Mouse (Mus musculus): Measurements from ENCODE around the gene Yipf3.
A peak's percentile ranks its signal among the peaks of the same experiment; 100 is the strongest.

The Yipf3 gene

GRCm38 (mm10) chr17:46255147-46255546 is 7.3 kb downstream of the Yipf3 start:
- DNase-seq (ENCODE audit: low spot score) = no peak

- no peak for DNase-seq (ENCODE audit: low spot score)
Observed at GRCm38 (mm10) chr17:46258279-46259053, 10.6 kb downstream of the Yipf3 start.

- DNase-seq (ENCODE audit: low spot score) = no peak
Observed at GRCm38 (mm10) chr17:46259675-46260074, 11.8 kb downstream of the Yipf3 start.

- no peak for DNase-seq (ENCODE audit: low spot score)
Observed at GRCm38 (mm10) chr17:46262201-46262694, 14.4 kb downstream of the Yipf3 start.

GRCm38 (mm10) chr17:46265502-46265901 is 17.6 kb downstream of the Yipf3 start:
- DNase-seq (ENCODE audit: low spot score) = no peak

GRCm38 (mm10) chr17:46265918-46266618 is 18.2 kb downstream of the Yipf3 start:
- DNase-seq (ENCODE audit: low spot score) = peak; percentile 75

GRCm38 (mm10) chr17:46266986-46267385 is 19.1 kb downstream of the Yipf3 start:
- no peak for DNase-seq (ENCODE audit: low spot score)

GRCm38 (mm10) chr17:46267511-46267910 is 19.6 kb downstream of the Yipf3 start:
- no peak for DNase-seq (ENCODE audit: low spot score)

GRCm38 (mm10) chr17:46268026-46268720 is 20.3 kb downstream of the Yipf3 start:
- DNase-seq (ENCODE audit: low spot score) = no peak

- DNase-seq (ENCODE audit: low spot score) = no peak
Observed at GRCm38 (mm10) chr17:46269771-46270534, 22.1 kb downstream of the Yipf3 start.

- DNase-seq (ENCODE audit: low spot score) = no peak
Observed at GRCm38 (mm10) chr17:46272058-46272457, 24.2 kb downstream of the Yipf3 start.

- DNase-seq (ENCODE audit: low spot score) = no peak
Observed at GRCm38 (mm10) chr17:46272675-46273074, 24.8 kb downstream of the Yipf3 start.

GRCm38 (mm10) chr17:46273803-46274236 is 25.9 kb downstream of the Yipf3 start:
- DNase-seq (ENCODE audit: low spot score) = no peak

- no peak for DNase-seq (ENCODE audit: low spot score)
Observed at GRCm38 (mm10) chr17:46274465-46274864, 26.6 kb downstream of the Yipf3 start.

- no peak for DNase-seq (ENCODE audit: low spot score)
Observed at GRCm38 (mm10) chr17:46275034-46275433, 27.2 kb downstream of the Yipf3 start.

GRCm38 (mm10) chr17:46275506-46275905 is 27.6 kb downstream of the Yipf3 start:
- no peak for DNase-seq (ENCODE audit: low spot score)

- DNase-seq (ENCODE audit: low spot score) = no peak
Observed at GRCm38 (mm10) chr17:46277586-46277985, 29.7 kb downstream of the Yipf3 start.

- DNase-seq (ENCODE audit: low spot score) = no peak
Observed at GRCm38 (mm10) chr17:46278011-46278765, 30.3 kb downstream of the Yipf3 start.

- DNase-seq (ENCODE audit: low spot score) = no peak
Observed at GRCm38 (mm10) chr17:46282483-46283123, 34.7 kb downstream of the Yipf3 start, which contains the start of gene Tjap1. TSS of gene Tjap1 (minus strand) at chr17:46283026.

GRCm38 (mm10) chr17:46283140-46283539 is 35.3 kb downstream of the Yipf3 start:
- DNase-seq (ENCODE audit: low spot score) = no peak

Measured in left cerebral cortex, adult 11 months (tissue).